ENCODE assay signal across 10 mouse cellular contexts in genomic region chr9:88068881-88069304, GRCm38 (mm10).
DNase-seq lines count a peak whose midpoint lies in the region; ATAC-seq and TF ChIP-seq lines count a peak whose summit lies in the region.
"Had no signal": no experiment of that assay in that cellular context is flagged by ENCODE, and none has a peak within 500 bp of the region (broad histone marks: within the 10 kb centered on the region; RNA-seq: fewer than 3 reads in every experiment).

No protein-coding gene starts in this region.

- no peak for TF ChIP-seq CTCF in brain, embryonic 14.5 days (IDR thresholded peaks at IDR 0.05; ENCODE audit: borderline replicate concordance, extremely low read depth, insufficient read depth, insufficient read length)

- H3K4me1 ChIP-seq in hindbrain, embryonic 14.5 days (replicated peaks; ENCODE audit: control insufficient read depth, insufficient read depth, low read length): 0 out of 2 replicates have a peak, but pooled peaks cover 4% of the 10 kb centered on the region
- peaks cover 12% of the 10 kb centered on the region for H3K4me1 ChIP-seq in hindbrain, embryonic 10.5 days (replicated peaks)
- H3K4me1 ChIP-seq in forebrain, embryonic 15.5 days: peaks cover 14% of the 10 kb centered on the region

- H3K9me3 ChIP-seq in hindbrain, embryonic 14.5 days (ENCODE audit: control insufficient read depth, low read length): no peaks in the 10 kb centered on the region
- no peaks in the 10 kb centered on the region for H3K9me3 ChIP-seq in hindbrain, embryonic 10.5 days
- no peaks in the 10 kb centered on the region for H3K9me3 ChIP-seq in forebrain, embryonic 15.5 days

- no peak for DNase-seq in hindbrain, embryonic 14.5 days (ENCODE audit: low spot score)
- no peak for DNase-seq in hindbrain, embryonic 10.5 days (ENCODE audit: low spot score)
- peak; percentile 92 for DNase-seq in brain, embryonic 14.5 days (ENCODE audit: low read depth)
- peak; percentile 35 to 50 for DNase-seq in kidney, postnatal 4 days
- DNase-seq in left cerebral cortex, postnatal 36 days (ENCODE audit: low spot score in 2 of 2): no peak
- no peak for DNase-seq in adrenal gland, postnatal 25 days
- DNase-seq: adrenal gland, postnatal 36 days had no signal

- H3K4me3 ChIP-seq in hindbrain, embryonic 14.5 days (replicated peaks; ENCODE audit: low read length): no peak overlapping the region
- H3K4me3 ChIP-seq in hindbrain, embryonic 10.5 days: no peak overlapping the region
- no peak overlapping the region for H3K4me3 ChIP-seq in forebrain, embryonic 15.5 days

- peak; percentile 31; the same call in 1 of the 2 replicates for ATAC-seq in hindbrain, embryonic 14.5 days (ENCODE audit: low FRiP score)
- ATAC-seq in forebrain, embryonic 15.5 days (replicated peaks): peak; percentile 85
- no peak for ATAC-seq in CD4-positive, CD25-positive, alpha-beta regulatory T cell, adult 4 months

- WGBS in hindbrain, embryonic 14.5 days: 58% methylated on average over 15 of the region's 15 CpGs
- WGBS in hindbrain, embryonic 10.5 days: 75% methylated on average over 15 of the region's 15 CpGs
- 45% methylated on average over 15 of the region's 15 CpGs for WGBS in forebrain, embryonic 15.5 days

- no peak for TF ChIP-seq POLR2A in brain, embryonic 14.5 days (IDR thresholded peaks at IDR 0.05; ENCODE audit: borderline replicate concordance, extremely low read depth, insufficient read depth, insufficient read length, poor library complexity, severe bottlenecking)

- no peak overlapping the region for H3K4me2 ChIP-seq in hindbrain, embryonic 14.5 days (replicated peaks)
- 0 out of 2 replicates have a peak overlapping the region, but pooled peaks have one; percentile 18 for H3K4me2 ChIP-seq in forebrain, embryonic 15.5 days (replicated peaks)

- H3K36me3 ChIP-seq in hindbrain, embryonic 14.5 days (replicated peaks; ENCODE audit: control insufficient read depth, insufficient read depth): no peaks in the 10 kb centered on the region
- H3K36me3 ChIP-seq in hindbrain, embryonic 10.5 days: no peaks in the 10 kb centered on the region
- no peaks in the 10 kb centered on the region for H3K36me3 ChIP-seq in forebrain, embryonic 15.5 days
- H3K36me3 ChIP-seq: G1E had no signal

- intact Hi-C loops in left cerebral cortex, postnatal 36 days (cut with DNase I): no loop called here

- no peak overlapping the region for H3K9ac ChIP-seq in hindbrain, embryonic 14.5 days
- no peak overlapping the region for H3K9ac ChIP-seq in forebrain, embryonic 15.5 days (replicated peaks)

- H3K27me3 ChIP-seq in hindbrain, embryonic 14.5 days (ENCODE audit: control insufficient read depth, insufficient read depth, low read length): no peaks in the 10 kb centered on the region
- no peaks in the 10 kb centered on the region for H3K27me3 ChIP-seq in hindbrain, embryonic 10.5 days (ENCODE audit: insufficient read depth, poor library complexity, severe bottlenecking)
- H3K27me3 ChIP-seq in forebrain, embryonic 15.5 days: no peaks in the 10 kb centered on the region

- H3K27ac ChIP-seq in hindbrain, embryonic 14.5 days: no peak overlapping the region
- H3K27ac ChIP-seq in hindbrain, embryonic 10.5 days: no peak overlapping the region
- no peak overlapping the region for H3K27ac ChIP-seq in forebrain, embryonic 15.5 days (replicated peaks)

Comparison
In these comparisons a context has a peak if more than half of its experiments do, and no peak if none do; other contexts are left out.
1. DNase-seq: peak in brain, embryonic 14.5 days (single experiment) and kidney, postnatal 4 days (2 of 2); none in hindbrain, embryonic 14.5 days (single experiment), hindbrain, embryonic 10.5 days (single experiment), left cerebral cortex, postnatal 36 days (0 of 2) and adrenal gland, postnatal 25 days (single experiment).